8 mouse cellular contexts compared by ENCODE assay signal in genomic region chr16:20717181-20717977, GRCm38 (mm10). TPM values are rescaled to one million over a fixed set of nuclear protein-coding genes. Genes with fewer than 3 reads are reported as not detected.
A peak's percentile ranks its signal among the peaks of the same experiment; 100 is the strongest.
DNase-seq lines count a peak whose midpoint lies in the region; ATAC-seq and TF ChIP-seq lines count a peak whose summit lies in the region.

Polr2h (plus strand) TSS chr16:20717665.
Clcn2 (minus strand) TSS chr16:20717746.

- DNase-seq in CD4-positive helper T cell, adult 2 months (ENCODE audit: low read depth, low spot score) = peak; percentile 99
- peak; percentile 90 for DNase-seq in brain, embryonic 18.5 days (ENCODE audit: low read depth, low spot score)
- peak; percentile 97 for DNase-seq in kidney, postnatal 0 days (ENCODE audit: low spot score)
- DNase-seq in liver, embryonic 11.5 days (ENCODE audit: low spot score) = peak; percentile 96
- DNase-seq in naive thymus-derived CD4-positive, alpha-beta T cell, adult 2 months (ENCODE audit: low read depth) = peak; percentile 98

- H3K4me2 ChIP-seq in heart, embryonic 12.5 days = peak within 1 kb of the TSS; percentile 82
- peak within 1 kb of the TSS; percentile 92 for H3K4me2 ChIP-seq in kidney, postnatal 0 days (ENCODE audit: low read length)
- peak within 1 kb of the TSS; percentile 94 for H3K4me2 ChIP-seq in liver, embryonic 11.5 days
- H3K4me2 ChIP-seq in stomach, embryonic 14.5 days (replicated peaks; ENCODE audit: low read depth, low read length) = peak within 1 kb of the TSS; percentile 93

- H3K9me3 ChIP-seq in heart, embryonic 12.5 days (replicated peaks) = no peaks in the 10 kb centered on the region
- H3K9me3 ChIP-seq in kidney, postnatal 0 days (replicated peaks; ENCODE audit: low read length) = no peaks in the 10 kb centered on the region
- no peaks in the 10 kb centered on the region for H3K9me3 ChIP-seq in liver, embryonic 11.5 days (ENCODE audit: control insufficient read depth, low read length)
- H3K9me3 ChIP-seq in stomach, embryonic 14.5 days (ENCODE audit: control insufficient read depth, low read depth, low read length) = no peaks in the 10 kb centered on the region

- H3K9ac ChIP-seq in heart, embryonic 12.5 days = peak within 1 kb of the TSS; percentile 76
- H3K9ac ChIP-seq in kidney, postnatal 0 days (ENCODE audit: low read depth, low read length) = peak within 1 kb of the TSS; percentile 71
- H3K9ac ChIP-seq in liver, embryonic 11.5 days (ENCODE audit: low read depth, low read length) = peak within 1 kb of the TSS; percentile 82
- H3K9ac ChIP-seq in stomach, embryonic 14.5 days (replicated peaks; ENCODE audit: low read depth, low read length) = peak within 1 kb of the TSS; percentile 56

- peak within 1 kb of the TSS; percentile 62 for H3K4me3 ChIP-seq in heart, embryonic 12.5 days
- peak within 1 kb of the TSS; percentile 55 for H3K4me3 ChIP-seq in kidney, postnatal 0 days (replicated peaks; ENCODE audit: low read depth, low read length)
- H3K4me3 ChIP-seq in liver, embryonic 11.5 days (ENCODE audit: low read depth, low read length) = peak within 1 kb of the TSS; percentile 74
- peak within 1 kb of the TSS; percentile 58 for H3K4me3 ChIP-seq in stomach, embryonic 14.5 days (ENCODE audit: low read depth, low read length)

- peaks cover 27% of the 10 kb centered on the region for H3K36me3 ChIP-seq in heart, embryonic 12.5 days
- peaks cover 16% of the 10 kb centered on the region for H3K36me3 ChIP-seq in kidney, postnatal 0 days (ENCODE audit: insufficient read depth, low read length)
- H3K36me3 ChIP-seq in liver, embryonic 11.5 days (ENCODE audit: control insufficient read depth, insufficient read depth, low read length) = no peaks in the 10 kb centered on the region; the same call in 1 of the 2 replicates
- 0 out of 2 replicates have a peak, but pooled peaks cover 4% of the 10 kb centered on the region for H3K36me3 ChIP-seq in stomach, embryonic 14.5 days (ENCODE audit: control insufficient read depth, insufficient read depth, low read length)

- WGBS in heart, embryonic 12.5 days = under 1% methylated on average over 62 of the region's 62 CpGs
- WGBS in kidney, postnatal 0 days = under 1% methylated on average over 61 of the region's 62 CpGs
- WGBS in liver, embryonic 11.5 days = under 1% methylated on average over 62 of the region's 62 CpGs
- under 1% methylated on average over 62 of the region's 62 CpGs for WGBS in stomach, embryonic 14.5 days

- TF ChIP-seq CTCF in kidney, postnatal 0 days (IDR thresholded peaks at IDR 0.05; ENCODE audit: low read depth) = peak; percentile 72

- peak within 1 kb of the TSS; percentile 91 for H3K27ac ChIP-seq in heart, embryonic 12.5 days (ENCODE audit: poor library complexity, severe bottlenecking)
- peak within 1 kb of the TSS; percentile 97 for H3K27ac ChIP-seq in kidney, postnatal 0 days
- peak within 1 kb of the TSS; percentile 83 for H3K27ac ChIP-seq in liver, embryonic 11.5 days (ENCODE audit: low read depth, low read length)
- peak within 1 kb of the TSS; percentile 96 for H3K27ac ChIP-seq in stomach, embryonic 14.5 days (ENCODE audit: low read length)

- peak; percentile 87 for ATAC-seq in erythroid progenitor cell, adult 5-6 weeks (replicated peaks; ENCODE audit: low FRiP score, poor library complexity, severe bottlenecking)
- ATAC-seq in heart, embryonic 12.5 days (ENCODE audit: insufficient number of reproducible peaks, low FRiP score) = peak; percentile 86
- peak; percentile 89 for ATAC-seq in kidney, postnatal 0 days (replicated peaks; ENCODE audit: low FRiP score, low read depth)
- peak; percentile 87 for ATAC-seq in liver, embryonic 11.5 days (replicated peaks; ENCODE audit: low FRiP score)
- peak; percentile 82 for ATAC-seq in stomach, embryonic 14.5 days (ENCODE audit: insufficient number of reproducible peaks, insufficient read depth, low FRiP score, low read depth)

- no peaks in the 10 kb centered on the region for H3K27me3 ChIP-seq in heart, embryonic 12.5 days (replicated peaks)
- H3K27me3 ChIP-seq in kidney, postnatal 0 days (ENCODE audit: insufficient read depth, low read length) = no peaks in the 10 kb centered on the region
- no peaks in the 10 kb centered on the region for H3K27me3 ChIP-seq in liver, embryonic 11.5 days (replicated peaks; ENCODE audit: control insufficient read depth, insufficient read depth, low read length)
- H3K27me3 ChIP-seq in stomach, embryonic 14.5 days (ENCODE audit: control insufficient read depth, insufficient read depth, low read length) = no peaks in the 10 kb centered on the region

- H3K4me1 ChIP-seq in heart, embryonic 12.5 days (replicated peaks) = peaks cover 44% of the 10 kb centered on the region
- H3K4me1 ChIP-seq in kidney, postnatal 0 days (replicated peaks; ENCODE audit: insufficient read depth, low read length) = peaks cover 15% of the 10 kb centered on the region
- H3K4me1 ChIP-seq in liver, embryonic 11.5 days (replicated peaks; ENCODE audit: control insufficient read depth, insufficient read depth, low read length) = peaks cover 35% of the 10 kb centered on the region
- H3K4me1 ChIP-seq in stomach, embryonic 14.5 days (ENCODE audit: control insufficient read depth, insufficient read depth, low read length) = peaks cover 24% of the 10 kb centered on the region; the same call in 1 of the 2 replicates

RNA-seq across cellular contexts. Expression of gene Polr2h, which starts in this region (rescaled TPM):
- 2.9 and 10.5 TPM in 2 replicates for total RNA-seq in erythroid progenitor cell, adult 5-6 weeks (2015; ENCODE audit: low replicate concordance)
- total RNA-seq in erythroid progenitor cell, adult 5-6 weeks (2017; ENCODE audit: low replicate concordance) = 5.8 and 11.2 TPM in 2 replicates
- 45.0 and 50.5 TPM in 2 replicates for polyA plus RNA-seq in heart, embryonic 12.5 days (2016; fragmentation: Nextera tagmentation; extraction: Ambion mirVana)
- 98.6 and 105 TPM in 2 replicates for polyA plus RNA-seq in kidney, postnatal 0 days (2015; fragmentation: Nextera tagmentation; extraction: Ambion mirVana)
- polyA plus RNA-seq in liver, embryonic 11.5 days (2014; fragmentation: Nextera tagmentation; extraction: Ambion mirVana) = 124 and 127 TPM in 2 replicates
- 105 and 113 TPM in 2 replicates for polyA plus RNA-seq in stomach, embryonic 14.5 days (2014; fragmentation: Nextera tagmentation; extraction: Ambion mirVana)

RNA-seq across cellular contexts. Expression of gene Clcn2, which starts in this region (rescaled TPM):
- 11.5 and 21.0 TPM in 2 replicates for total RNA-seq in erythroid progenitor cell, adult 5-6 weeks (2015; ENCODE audit: low replicate concordance)
- 9.9 and 10.7 TPM in 2 replicates for total RNA-seq in erythroid progenitor cell, adult 5-6 weeks (2017; ENCODE audit: low replicate concordance)
- polyA plus RNA-seq in heart, embryonic 12.5 days (2016; fragmentation: Nextera tagmentation; extraction: Ambion mirVana) = 6.2 and 7.0 TPM in 2 replicates
- polyA plus RNA-seq in kidney, postnatal 0 days (2015; fragmentation: Nextera tagmentation; extraction: Ambion mirVana) = 10.2 and 10.7 TPM in 2 replicates
- polyA plus RNA-seq in liver, embryonic 11.5 days (2014; fragmentation: Nextera tagmentation; extraction: Ambion mirVana) = 14.4 and 15.3 TPM in 2 replicates
- polyA plus RNA-seq in stomach, embryonic 14.5 days (2014; fragmentation: Nextera tagmentation; extraction: Ambion mirVana) = 13.2 and 15.8 TPM in 2 replicates

Comparison
In these comparisons a context has a peak if more than half of its experiments do, and no peak if none do; other contexts are left out.
1. Peak in every context shown above with its lines: DNase-seq, ATAC-seq, H3K4me3 ChIP-seq and H3K27ac ChIP-seq.